Mouse (Mus musculus) CD8-positive naive resting alpha-beta T cell, adult 2 months (primary cell): ENCODE data around the gene Kmt5a.

Experiments used
- DNase-seq, 2 experiments: peaks; one replicate each; pipeline ENCODE4 v3.0.0; 2022; ENCODE audit warnings: low read depth in 2 of 2, low spot score in 2 of 2

Kmt5a gene

DNA sequence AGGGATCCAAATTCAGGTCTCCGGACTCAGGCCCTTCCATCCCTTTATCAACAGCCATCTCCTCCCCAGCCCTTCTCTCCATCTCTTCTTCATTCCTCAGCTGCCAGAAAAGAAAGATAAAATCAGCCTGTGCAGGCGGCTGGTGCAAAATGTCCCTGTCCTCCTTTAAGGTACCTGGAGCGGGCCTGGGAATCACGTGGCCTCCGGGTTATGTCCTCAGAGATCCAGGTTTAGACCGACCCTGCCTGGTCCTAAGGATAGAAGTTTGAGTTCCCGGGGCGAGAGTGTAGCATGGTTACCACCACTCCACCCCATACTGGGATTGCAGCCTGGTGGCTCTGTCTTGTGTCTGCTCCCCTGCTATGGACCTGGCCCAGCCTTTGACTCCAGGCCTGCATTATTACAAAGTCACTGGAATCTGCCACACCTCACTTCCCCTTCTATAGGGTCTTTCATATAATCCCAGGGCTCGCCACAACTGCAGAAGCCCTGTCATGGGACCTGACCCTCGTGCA, 70.9 kb downstream of the Kmt5a start:
- DNase-seq = no peak
